Mouse (Mus musculus) liver, embryonic 14.5 days (tissue): ENCODE results near the gene Stat4. TPM values are rescaled to one million over a fixed set of nuclear protein-coding genes. Genes with fewer than 3 reads are reported as not detected.

Experiments used
- ATAC-seq: fragments of 200-750 bp; cut with Nextera tagmentation; 2 replicates; pipeline ENCODE4 v1.8.0; 2017; ENCODE audit warnings: moderate number of reproducible peaks, mild to moderate bottlenecking, moderate library complexity; ENCODE audit not compliant: insufficient read depth
- DNase-seq, 3 experiments: peaks; one replicate each; pipeline ENCODE4 v3.0.0-alpha.2; 2012 to 2013; ENCODE audit warnings: low read depth in 3 of 3, low spot score in 3 of 3
- H3K27ac ChIP-seq: fragments of 300-500 bp; sonication (generic); 2 replicates; pipeline ENCODE4 v1.5.1; 2014; ENCODE audit warnings: moderate library complexity, mild to moderate bottlenecking, control low read depth, inconsistent platforms
- H3K27me3 ChIP-seq: fragments of 300-500 bp; sonication (generic); 2 replicates; pipeline ENCODE4 v1.6.1; 2014; ENCODE audit warnings: mild to moderate bottlenecking, low read length, moderate library complexity; ENCODE audit not compliant: control insufficient read depth, insufficient read depth
- H3K36me3 ChIP-seq: fragments of 300-500 bp; sonication (generic); replicated peaks from 2 replicates; pipeline ENCODE4 v1.6.1; 2014; ENCODE audit warnings: low read depth; ENCODE audit not compliant: control insufficient read depth, insufficient read depth
- H3K4me1 ChIP-seq, 2 experiments: fragments of 200-500 bp in 1 of 2; fragments of 300-500 bp in 1 of 2; sonication (generic) in 1 of 2; replicated peaks; 2 replicates each; pipeline ENCODE4 v1.6.1; 2012 to 2014; ENCODE audit warnings: antibody characterized with exemption in 1 of 2, inconsistent platforms in 1 of 2, low read length in 1 of 2; ENCODE audit not compliant: control insufficient read depth in 2 of 2, insufficient read depth in 2 of 2
- H3K4me2 ChIP-seq: fragments of 300-500 bp; sonication (generic); 2 replicates; pipeline ENCODE4 v1.6.1; 2014; ENCODE audit warnings: low read depth, mild to moderate bottlenecking, control low read depth, moderate library complexity
- H3K4me3 ChIP-seq, 2 experiments: fragments of 200-500 bp in 1 of 2; fragments of 300-500 bp in 1 of 2; sonication (generic) in 1 of 2; 2 replicates each; pipeline ENCODE4 v1.5.1; 2012 to 2014; ENCODE audit warnings: low read depth in 2 of 2, low read length in 2 of 2, mild to moderate bottlenecking in 2 of 2, control low read depth in 1 of 2, inconsistent platforms in 1 of 2, moderate library complexity in 1 of 2; ENCODE audit not compliant: insufficient read depth in 1 of 2
- H3K9ac ChIP-seq: fragments of 300-500 bp; sonication (generic); replicated peaks from 2 replicates; pipeline ENCODE4 v1.6.1; 2014; ENCODE audit warnings: mild to moderate bottlenecking, control low read depth, moderate library complexity
- H3K9me3 ChIP-seq: fragments of 300-500 bp; sonication (generic); 2 replicates; pipeline ENCODE4 v1.6.1; 2016; ENCODE audit warnings: low read length, mixed read lengths; ENCODE audit not compliant: control insufficient read depth
- CTCF ChIP-seq: IDR thresholded peaks from 2 replicates; pipeline ENCODE4 v1.5.1; 2016; ENCODE audit warnings: antibody characterized with exemption, low read depth, control low read depth
- EP300 ChIP-seq: IDR thresholded peaks from 2 replicates; pipeline ENCODE4 v1.6.1; 2016; ENCODE audit warnings: antibody characterized with exemption, low read depth
- WGBS: fragments of 180-500 bp; shearing (Covaris S2); extraction: QIAGEN DNeasy Blood & Tissue Kit; methylation state at CpG from one replicate; pipeline ENCODE4 v1.1.7; 2014; ENCODE audit not compliant: insufficient replicate concordance; 5-methylcytosine and 5-hydroxymethylcytosine counted together
- polyA plus RNA-seq, 2 experiments: library from polyadenylated mRNA; depleted of rRNA in 1 of 2; stranded (reverse) in 1 of 2; unstranded in 1 of 2; fragments of >200 nt; fragmentation: Nextera tagmentation in 1 of 2; extraction: Ambion mirVana in 1 of 2; gene quantifications; 2 replicates each; pipeline versions ENCODE4 v1.2.1 to v1.2.3; 2012 to 2014

The Stat4 gene
- polyA plus RNA-seq, 2 experiments, result 0.42 to 1.5 TPM

GRCm38 (mm10) chr1:52087128-52087527, 100.2 kb downstream of the Stat4 start:
- TF ChIP-seq EP300 (no peak), CTCF (no peak)
- Histone ChIP-seq H3K27me3 (no peaks in the 10 kb centered on the region), H3K9ac (no peak overlapping the region), H3K9me3 (no peaks in the 10 kb centered on the region), H3K36me3 (no peaks in the 10 kb centered on the region), H3K4me3 (no peak overlapping the region), H3K4me1 (no peaks in the 10 kb centered on the region), H3K4me2 (no peak overlapping the region), H3K27ac (no peak overlapping the region)
- ATAC-seq, result no peak
- 51% methylated on average over 1 of the region's 1 CpGs for WGBS
- DNase-seq, result no peak

GRCm38 (mm10) chr1:52088634-52089033, 101.7 kb downstream of the Stat4 start:
- H3K9me3 ChIP-seq, result no peaks in the 10 kb centered on the region
- no peaks in the 10 kb centered on the region for H3K27me3 ChIP-seq
- DNase-seq (no peak), ATAC-seq (no peak)
- TF ChIP-seq EP300, result no peak
- TF ChIP-seq CTCF, result no peak
- H3K9ac ChIP-seq, result no peak overlapping the region
- no peaks in the 10 kb centered on the region for H3K4me1 ChIP-seq
- no peaks in the 10 kb centered on the region for H3K36me3 ChIP-seq
- no peak overlapping the region for H3K27ac ChIP-seq
- no peak overlapping the region for H3K4me3 ChIP-seq
- no peak overlapping the region for H3K4me2 ChIP-seq
- 77% methylated on average over 4 of the region's 4 CpGs for WGBS

GRCm38 (mm10) chr1:52098618-52099232, 111.8 kb downstream of the Stat4 start:
- no peak for ATAC-seq
- Histone ChIP-seq H3K4me2 (no peak overlapping the region), H3K9ac (no peak overlapping the region), H3K9me3 (no peaks in the 10 kb centered on the region), H3K27ac (no peak overlapping the region), H3K27me3 (no peaks in the 10 kb centered on the region), H3K4me1 (no peaks in the 10 kb centered on the region), H3K4me3 (no peak overlapping the region), H3K36me3 (no peaks in the 10 kb centered on the region)
- 61% methylated on average over 3 of the region's 3 CpGs for WGBS
- peak; percentile 52 for TF ChIP-seq CTCF
- TF ChIP-seq EP300, result no peak
- DNase-seq, result no peak

GRCm38 (mm10) chr1:52100496-52100895, 113.5 kb downstream of the Stat4 start:
- no peaks in the 10 kb centered on the region for H3K9me3 ChIP-seq
- 58% methylated on average over 6 of the region's 6 CpGs for WGBS

GRCm38 (mm10) chr1:52102795-52103194, 115.8 kb downstream of the Stat4 start:
- no peaks in the 10 kb centered on the region for H3K4me1 ChIP-seq
- no peak overlapping the region for H3K27ac ChIP-seq
- ATAC-seq (no peak), DNase-seq (no peak)
- H3K9ac ChIP-seq, result no peak overlapping the region
- H3K4me2 ChIP-seq, result no peak overlapping the region
- H3K9me3 ChIP-seq, result no peaks in the 10 kb centered on the region
- no peak overlapping the region for H3K4me3 ChIP-seq
- no peaks in the 10 kb centered on the region for H3K27me3 ChIP-seq
- H3K36me3 ChIP-seq, result no peaks in the 10 kb centered on the region
- TF ChIP-seq CTCF (no peak), EP300 (no peak)
- 72% methylated on average over 8 of the region's 8 CpGs for WGBS

More at GRCm38 (mm10) chr1:52100496-52100895, 113.5 kb downstream of the Stat4 start:
- ATAC-seq, result no peak
- Histone ChIP-seq H3K27ac (no peak overlapping the region), H3K27me3 (no peaks in the 10 kb centered on the region), H3K9ac (no peak overlapping the region), H3K4me3 (no peak overlapping the region), H3K4me1 (no peaks in the 10 kb centered on the region), H3K36me3 (no peaks in the 10 kb centered on the region), H3K4me2 (no peak overlapping the region)
- no peak for DNase-seq
- TF ChIP-seq EP300 (no peak), CTCF (peak; percentile 61)
